Mouse (Mus musculus): ENCODE data around the gene Prr15l.
A peak's percentile ranks its signal among the peaks of the same experiment; 100 is the strongest.

The Prr15l gene

DNA sequence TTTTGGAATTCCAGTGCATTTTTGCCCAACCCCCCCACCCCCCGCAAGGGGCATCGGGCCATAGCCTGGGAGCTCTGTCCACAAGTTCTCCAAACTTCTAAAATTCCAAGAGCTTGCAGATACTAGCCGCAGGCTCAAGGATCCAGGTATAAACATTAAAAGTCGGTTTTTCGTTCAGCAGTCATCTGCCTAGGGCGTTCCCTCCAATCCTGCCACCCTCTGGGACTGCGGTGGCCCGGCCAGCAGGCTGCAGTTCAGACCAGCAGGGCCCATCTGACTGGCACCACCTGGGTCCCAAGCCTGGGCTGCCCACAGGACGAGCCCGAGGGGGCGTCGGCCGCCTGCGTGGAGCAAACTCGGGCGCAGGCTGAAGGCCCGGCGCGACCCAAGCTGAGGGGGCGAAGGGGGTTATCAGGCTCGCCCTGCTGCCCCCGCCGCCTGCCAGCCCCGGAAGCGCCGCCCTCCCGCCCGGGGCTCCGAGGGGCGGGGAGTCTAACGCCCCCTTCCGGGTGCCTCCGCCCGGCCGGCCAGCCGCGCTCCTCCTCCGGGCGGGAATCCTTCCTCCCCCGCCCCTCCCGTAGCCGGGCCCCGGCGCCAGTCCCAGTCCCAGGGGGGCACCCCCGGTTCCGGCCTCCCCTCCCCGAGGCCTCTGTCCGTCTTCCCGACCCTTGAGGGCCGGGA, 49.1 kb downstream of the Prr15l start:
- peak; percentile 59 to 67 for DNase-seq (ENCODE audit: low spot score in 2 of 2)

GRCm38 (mm10) chr11:96977606-96978400, 49.9 kb downstream of the Prr15l start:
- DNase-seq (ENCODE audit: low spot score in 2 of 2): peak; percentile 99

DNA sequence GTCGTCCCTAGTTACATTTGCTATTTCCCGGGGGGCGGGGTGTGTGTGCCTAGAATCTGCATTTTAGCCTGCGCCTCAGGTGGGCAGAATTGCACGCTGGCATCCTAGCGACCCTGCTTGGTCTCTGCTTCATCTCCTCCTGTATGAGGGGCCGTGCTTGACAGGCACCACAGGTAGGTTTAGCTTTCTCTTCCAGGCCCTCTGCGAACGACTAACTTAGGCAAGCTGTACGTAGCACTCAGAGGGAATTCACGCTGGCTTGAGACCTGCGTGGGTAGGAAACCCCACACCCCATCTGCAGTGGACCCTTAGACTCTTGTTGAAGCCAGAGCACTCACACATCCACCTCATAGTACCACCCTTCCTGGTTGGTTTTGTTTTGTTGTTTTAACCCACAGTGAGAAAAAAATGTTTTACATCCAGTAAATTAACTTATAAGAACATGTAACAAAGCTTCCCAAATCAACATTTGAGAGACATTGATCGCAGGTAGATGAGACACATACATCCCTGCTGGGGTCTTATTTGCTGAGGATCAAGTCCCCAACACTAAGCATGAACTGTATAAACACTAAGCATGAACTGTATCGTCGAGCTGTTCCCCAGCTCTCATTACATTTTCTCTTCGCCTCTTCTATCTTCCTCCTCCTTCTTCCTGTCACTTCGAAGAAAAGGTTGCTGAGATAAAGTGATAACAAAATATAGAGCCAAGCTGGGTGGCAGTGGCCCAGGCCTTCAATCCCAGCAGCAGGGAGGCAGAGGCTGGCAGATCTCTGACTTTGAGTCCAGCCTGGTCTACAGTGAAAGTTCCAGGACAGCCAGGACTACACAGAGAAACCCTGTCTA, 50.7 kb downstream of the Prr15l start:
- DNase-seq (ENCODE audit: low spot score in 2 of 2): no peak

DNA sequence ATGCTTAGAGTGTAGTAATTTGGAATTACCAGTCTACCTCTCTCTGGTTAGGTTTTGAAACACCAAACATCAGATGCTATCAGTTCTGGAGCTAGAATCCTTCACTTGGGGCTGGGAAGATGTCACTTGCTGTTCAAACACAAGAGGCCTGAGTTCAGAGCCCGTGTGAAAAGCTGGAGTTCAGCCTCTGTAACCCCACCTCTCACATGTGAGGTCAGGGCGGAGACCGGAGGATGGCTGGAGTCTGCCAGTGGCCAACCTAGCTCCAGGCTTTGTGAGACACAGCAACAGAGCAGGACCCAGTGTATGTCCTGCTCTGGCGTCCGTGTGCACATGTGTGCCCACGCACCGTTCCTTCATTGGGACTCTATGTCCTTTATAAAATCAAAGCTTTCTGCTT, 51.4 kb downstream of the Prr15l start:
- no peak for DNase-seq (ENCODE audit: low spot score in 2 of 2)

- DNase-seq (ENCODE audit: low spot score in 2 of 2): no peak
These were observed 52.1 kb downstream of the Prr15l start for GRCm38 (mm10) chr11:96980021-96980420.

DNA sequence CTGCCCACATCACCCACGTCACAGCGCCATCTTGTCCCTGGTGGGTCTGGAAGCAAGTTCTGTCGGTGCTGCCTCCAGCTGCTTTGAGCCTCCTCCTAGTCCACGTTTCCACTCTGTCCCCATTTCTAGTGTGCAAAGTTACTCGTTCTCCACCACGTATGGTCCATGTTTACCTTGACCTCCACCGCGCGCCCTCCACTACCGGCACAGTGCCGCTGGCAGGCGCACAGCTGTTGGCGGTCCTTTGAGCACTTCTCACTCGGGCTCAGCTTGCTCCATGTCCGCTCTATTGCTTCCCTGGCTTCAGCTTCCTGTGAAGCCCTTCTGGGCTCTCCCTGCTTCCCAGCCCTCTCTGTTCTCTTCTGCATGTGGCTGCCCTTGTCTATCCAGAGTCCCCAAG, 53.6 kb downstream of the Prr15l start:
- DNase-seq (ENCODE audit: low spot score in 2 of 2): no peak

DNA sequence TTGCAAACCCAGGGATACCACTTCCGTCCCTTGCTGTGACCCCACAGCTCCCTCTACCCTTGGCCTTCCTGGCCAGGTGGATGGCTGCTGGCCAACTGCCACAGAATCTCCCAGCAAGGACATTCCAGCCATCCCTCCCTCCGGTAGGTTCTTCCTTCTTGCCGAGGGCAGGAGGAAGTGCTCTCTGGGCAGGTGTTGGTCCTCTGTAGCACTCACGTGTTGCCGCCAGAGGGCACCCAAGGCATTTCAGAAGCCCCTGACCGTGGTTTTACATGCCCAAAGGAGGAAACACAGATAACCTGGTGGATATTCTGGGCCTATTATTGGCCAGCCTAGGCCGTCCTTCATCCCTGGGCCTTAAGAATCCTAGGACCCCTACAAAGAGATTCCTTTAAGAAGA, 54.5 kb downstream of the Prr15l start:
- peak; percentile 68 to 70 for DNase-seq (ENCODE audit: low spot score in 2 of 2)

- no peak for DNase-seq (ENCODE audit: low spot score in 2 of 2)
These were observed 55.0 kb downstream of the Prr15l start, which contains the start of gene Sp2 for GRCm38 (mm10) chr11:96982859-96983258. TSS of gene Sp2 (minus strand) at chr11:96982959.

GRCm38 (mm10) chr11:96984903-96985302, 57.0 kb downstream of the Prr15l start:
- DNase-seq (ENCODE audit: low spot score in 2 of 2): no peak

- no peak for DNase-seq (ENCODE audit: low spot score in 2 of 2)
These were observed 58.6 kb downstream of the Prr15l start for GRCm38 (mm10) chr11:96986463-96986862.
